Mouse (Mus musculus) limb, embryonic 14.5 days (tissue): ENCODE data around the gene Phf2. TPM values are rescaled to one million over a fixed set of nuclear protein-coding genes. Genes with fewer than 3 reads are reported as not detected.
"Not testable (repeated sequence)": the region's sequence is repeated elsewhere in the genome, so short reads cannot be mapped to it uniquely, and the experiment has no call there.

Experiments used
- ATAC-seq: fragments of 200-750 bp; cut with Nextera tagmentation; 2 replicates; pipeline ENCODE4 v1.8.0; 2017; ENCODE audit warnings: low read depth, moderate number of reproducible peaks, moderate TSS enrichment; ENCODE audit not compliant: low FRiP score
- DNase-seq: peaks from one replicate; pipeline ENCODE4 v3.0.0-alpha.2; 2015; ENCODE audit warnings: low spot score
- H3K27ac ChIP-seq: fragments of 300-500 bp; sonication (generic); replicated peaks from 2 replicates; pipeline ENCODE4 v1.5.1; 2014; ENCODE audit warnings: low read depth, mild to moderate bottlenecking, low read length, moderate library complexity, mixed read lengths
- H3K27me3 ChIP-seq: fragments of 300-500 bp; sonication (generic); 2 replicates; pipeline ENCODE4 v1.6.1; 2014; ENCODE audit warnings: low read length, mixed read lengths; ENCODE audit not compliant: control insufficient read depth, insufficient read depth
- H3K36me3 ChIP-seq: fragments of 300-500 bp; sonication (generic); 2 replicates; pipeline ENCODE4 v1.6.1; 2014; ENCODE audit warnings: mild to moderate bottlenecking, low read length, moderate library complexity, mixed read lengths; ENCODE audit not compliant: control insufficient read depth, insufficient read depth
- H3K4me1 ChIP-seq: fragments of 300-500 bp; sonication (generic); 2 replicates; pipeline ENCODE4 v1.6.1; 2014; ENCODE audit warnings: antibody characterized with exemption, low read length, mixed read lengths; ENCODE audit not compliant: control insufficient read depth, insufficient read depth
- H3K4me2 ChIP-seq: fragments of 300-500 bp; sonication (generic); replicated peaks from 2 replicates; pipeline ENCODE4 v1.6.1; 2014; ENCODE audit warnings: low read depth, mild to moderate bottlenecking, low read length, moderate library complexity; ENCODE audit not compliant: severe bottlenecking
- H3K4me3 ChIP-seq: fragments of 300-500 bp; sonication (generic); replicated peaks from 2 replicates; pipeline ENCODE4 v1.5.1; 2014; ENCODE audit warnings: low read length
- H3K9ac ChIP-seq: fragments of 300-500 bp; sonication (generic); 2 replicates; pipeline ENCODE4 v1.6.1; 2014; ENCODE audit warnings: mild to moderate bottlenecking, low read depth, low read length, moderate library complexity; ENCODE audit not compliant: severe bottlenecking
- H3K9me3 ChIP-seq: fragments of 300-500 bp; sonication (generic); 2 replicates; pipeline ENCODE4 v1.6.1; 2016; ENCODE audit warnings: low read length; ENCODE audit not compliant: control insufficient read depth
- POLR2A ChIP-seq: fragments of 200-500 bp; IDR thresholded peaks from 2 replicates; pipeline ENCODE4 v1.8.0; 2012; ENCODE audit warnings: inconsistent platforms, mild to moderate bottlenecking, moderate library complexity, borderline replicate concordance; ENCODE audit not compliant: insufficient read depth, insufficient read length; ENCODE audit errors: extremely low read depth
- WGBS: fragments of 180-500 bp; shearing (Covaris S2); extraction: QIAGEN DNeasy Blood & Tissue Kit; methylation state at CpG from one replicate; pipeline ENCODE4 v1.1.7; 2014; 5-methylcytosine and 5-hydroxymethylcytosine counted together
- polyA plus RNA-seq, 2 experiments: library from polyadenylated mRNA; depleted of rRNA in 1 of 2; stranded (reverse) in 1 of 2; unstranded in 1 of 2; fragments of >200 nt; fragmentation: Nextera tagmentation in 1 of 2; extraction: Ambion mirVana in 1 of 2; gene quantifications; 2 replicates each; pipeline versions ENCODE4 v1.2.1 to v1.2.3; 2012 to 2014

Gene Phf2
- polyA plus RNA-seq, 2 experiments = 13.2 to 40.3 TPM

DNA sequence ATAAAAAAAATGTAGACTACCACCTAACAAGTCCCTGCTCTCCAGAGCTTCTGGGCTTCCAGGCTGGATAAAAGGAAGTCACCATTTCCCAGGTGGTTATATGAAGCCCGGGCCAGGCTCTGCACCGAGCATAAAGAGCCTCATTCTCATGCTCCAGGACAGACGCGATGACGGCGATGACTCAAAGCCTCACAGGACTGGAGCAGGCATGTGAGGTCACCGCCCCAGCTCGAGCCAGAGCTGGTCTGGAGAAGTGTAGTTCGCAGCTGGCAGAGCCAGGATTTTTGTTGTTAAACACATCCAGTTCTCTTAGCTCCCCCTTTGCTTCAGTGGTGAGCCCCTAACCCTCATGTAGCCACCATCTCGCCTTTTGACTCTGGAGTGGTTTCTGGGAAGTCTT is 48.6 kb downstream of the Phf2 start:
- Histone ChIP-seq H3K9ac (no peak overlapping the region), H3K9me3 (no peaks in the 10 kb centered on the region), H3K36me3 (peaks cover 100% of the 10 kb centered on the region), H3K27ac (no peak overlapping the region), H3K4me3 (no peak overlapping the region), H3K27me3 (no peaks in the 10 kb centered on the region), H3K4me2 (no peak overlapping the region), H3K4me1 (no peaks in the 10 kb centered on the region)
- TF ChIP-seq POLR2A = no peak
- DNase-seq (no peak), ATAC-seq (no peak)
- WGBS = 88% methylated on average over 10 of the region's 10 CpGs

DNA sequence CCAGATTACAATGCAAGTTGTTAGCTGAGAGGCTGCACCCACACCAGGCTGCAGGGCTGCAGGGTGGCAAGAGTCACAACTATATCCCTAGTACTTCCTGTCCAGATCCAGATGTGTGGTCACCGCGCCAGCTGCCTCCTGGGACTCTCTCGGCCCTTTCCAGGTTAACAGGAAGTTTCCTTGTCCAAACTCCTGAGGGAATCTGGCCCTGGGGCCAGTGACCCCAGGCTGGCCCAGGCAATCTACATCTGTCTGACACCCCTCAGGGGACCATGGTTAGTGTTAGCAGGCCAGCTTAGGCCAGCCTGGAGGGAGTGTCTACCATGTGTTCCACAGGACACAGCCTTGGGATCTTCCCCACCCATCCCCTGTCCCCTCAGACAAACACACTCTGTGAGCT is 51.8 kb downstream of the Phf2 start:
- DNase-seq (no peak), ATAC-seq (no peak)
- peaks cover 100% of the 10 kb centered on the region for H3K36me3 ChIP-seq
- TF ChIP-seq POLR2A = no peak
- H3K9me3 ChIP-seq = no peaks in the 10 kb centered on the region
- 61% methylated on average over 3 of the region's 3 CpGs for WGBS
- no peak overlapping the region for H3K27ac ChIP-seq
- H3K4me2 ChIP-seq = no peak overlapping the region
- H3K4me3 ChIP-seq = no peak overlapping the region
- H3K9ac ChIP-seq = no peak overlapping the region
- H3K4me1 ChIP-seq = no peaks in the 10 kb centered on the region
- no peaks in the 10 kb centered on the region for H3K27me3 ChIP-seq

DNA sequence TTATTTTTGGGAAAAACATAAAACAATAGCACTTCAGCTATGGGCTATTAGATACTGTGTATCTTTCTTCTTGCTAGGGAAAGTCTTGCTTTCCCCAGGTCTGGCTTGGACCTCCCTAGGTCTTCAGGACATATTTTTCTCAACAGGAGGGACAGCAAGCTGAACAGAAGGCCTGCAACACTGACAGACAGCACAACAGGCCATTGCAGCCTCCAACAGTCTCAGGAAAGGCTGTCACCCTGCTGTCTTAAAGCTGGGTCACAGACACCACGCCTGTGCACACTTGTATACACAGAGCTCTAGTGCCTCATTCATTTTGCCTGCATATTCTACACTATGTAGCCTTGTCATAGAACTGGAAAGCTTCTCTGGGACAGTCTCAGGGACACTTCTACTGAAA is 56.5 kb downstream of the Phf2 start:
- no peak for ATAC-seq
- no peak for DNase-seq
- H3K27me3 ChIP-seq = no peaks in the 10 kb centered on the region
- no peak overlapping the region for H3K4me2 ChIP-seq
- peaks cover 94% of the 10 kb centered on the region for H3K36me3 ChIP-seq
- H3K9me3 ChIP-seq = no peaks in the 10 kb centered on the region
- no peak overlapping the region for H3K27ac ChIP-seq
- no peaks in the 10 kb centered on the region for H3K4me1 ChIP-seq
- WGBS = 93% methylated on average over 1 of the region's 1 CpGs
- no peak overlapping the region for H3K9ac ChIP-seq
- H3K4me3 ChIP-seq = no peak overlapping the region
- TF ChIP-seq POLR2A = no peak

DNA sequence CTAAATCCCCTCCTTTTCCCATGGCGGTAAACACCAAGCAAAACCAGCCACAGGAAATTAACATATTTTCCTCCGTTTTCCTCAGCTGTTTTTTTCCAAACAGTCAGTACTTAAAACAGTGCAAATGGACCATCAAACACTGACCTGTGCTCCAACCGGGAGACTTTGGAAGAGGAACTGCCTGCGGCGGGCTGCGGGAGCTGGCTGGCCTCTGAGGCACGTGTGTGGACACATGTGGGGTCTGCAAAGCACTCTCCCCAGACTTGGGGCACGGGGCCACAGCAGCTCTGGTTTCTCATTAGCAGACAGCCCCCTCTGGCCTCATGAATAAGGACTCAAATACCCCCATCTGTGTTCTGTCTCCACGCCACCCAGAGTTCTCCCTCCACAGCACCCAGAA is 59.9 kb downstream of the Phf2 start:
- Histone ChIP-seq H3K9ac (no peak overlapping the region), H3K4me2 (no peak overlapping the region), H3K4me1 (no peaks in the 10 kb centered on the region), H3K27me3 (no peaks in the 10 kb centered on the region), H3K9me3 (no peaks in the 10 kb centered on the region), H3K27ac (no peak overlapping the region), H3K36me3 (peaks cover 94% of the 10 kb centered on the region), H3K4me3 (no peak overlapping the region)
- ATAC-seq = no peak
- no peak for TF ChIP-seq POLR2A
- no peak for DNase-seq
- WGBS = 63% methylated on average over 9 of the region's 9 CpGs

DNA sequence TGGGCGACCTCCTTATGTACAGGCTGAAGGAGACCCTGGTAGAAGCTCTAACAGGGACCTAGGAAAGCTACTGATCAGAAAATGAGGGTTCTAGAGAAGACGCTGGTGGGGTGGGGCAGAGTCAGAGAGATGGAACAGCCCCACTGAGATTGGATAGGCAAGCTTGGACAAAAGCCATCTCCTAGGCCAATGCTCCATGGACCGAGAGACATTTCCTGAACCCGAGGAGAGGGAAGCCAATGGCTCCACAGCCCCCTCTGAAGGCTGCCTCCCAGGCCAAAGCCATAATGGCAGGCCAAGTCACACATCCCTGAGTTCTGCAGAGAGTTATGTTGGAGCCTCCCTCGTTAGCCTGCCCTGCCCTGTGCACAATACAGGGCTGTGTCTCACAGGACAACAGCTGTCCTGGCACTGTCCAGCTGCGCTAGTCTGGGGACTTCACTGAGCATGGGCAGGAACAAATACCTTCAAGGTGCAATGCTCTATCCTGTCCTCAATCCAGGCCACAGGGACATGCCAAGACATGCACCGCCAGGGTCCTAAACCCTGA is 60.6 kb downstream of the Phf2 start:
- Histone ChIP-seq H3K9ac (no peak overlapping the region), H3K36me3 (peaks cover 94% of the 10 kb centered on the region), H3K4me2 (no peak overlapping the region), H3K4me3 (no peak overlapping the region), H3K27ac (no peak overlapping the region), H3K9me3 (no peaks in the 10 kb centered on the region), H3K27me3 (no peaks in the 10 kb centered on the region), H3K4me1 (no peaks in the 10 kb centered on the region)
- DNase-seq (no peak), ATAC-seq (no peak)
- no peak for TF ChIP-seq POLR2A
- WGBS = 88% methylated on average over 7 of the region's 7 CpGs

DNA sequence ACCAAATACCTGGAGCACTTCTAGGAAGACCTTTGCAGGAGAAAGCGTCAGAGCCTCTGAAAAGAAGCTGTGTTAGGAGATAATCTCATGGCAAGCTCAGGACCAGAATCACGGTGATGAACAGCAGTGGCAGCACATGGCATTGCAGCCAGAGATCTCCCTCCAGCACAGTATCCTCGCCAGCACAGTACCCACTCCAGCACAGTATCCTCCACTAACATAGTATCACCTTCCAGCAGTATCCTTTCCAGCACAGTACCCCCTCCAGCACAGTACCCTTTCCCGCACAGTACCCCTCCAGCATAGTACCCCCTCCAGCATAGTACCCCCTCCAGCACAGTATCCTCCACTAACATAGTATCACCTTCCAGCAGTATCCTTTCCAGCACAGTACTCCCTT is 61.3 kb downstream of the Phf2 start:
- not testable (repeated sequence) for H3K4me3 ChIP-seq, H3K4me1 ChIP-seq, H3K27ac ChIP-seq, H3K9ac ChIP-seq, ATAC-seq, H3K27me3 ChIP-seq, H3K9me3 ChIP-seq, H3K4me2 ChIP-seq, DNase-seq
- H3K36me3 ChIP-seq = peaks cover 93% of the 10 kb centered on the region
- 88% methylated on average over 4 of the region's 4 CpGs for WGBS
